Mouse (Mus musculus) kidney, adult 2 months (tissue): ENCODE results near the gene Get4. TPM values are rescaled to one million over a fixed set of nuclear protein-coding genes. Genes with fewer than 3 reads are reported as not detected.

Experiments used
- DNase-seq: peaks from one replicate; pipeline ENCODE4 v3.0.0; 2021
- H3K27ac ChIP-seq: fragments of 200-500 bp; 2 replicates; pipeline ENCODE4 v1.5.1; 2012; ENCODE audit warnings: low read depth, low read length, control low read depth, inconsistent platforms; ENCODE audit not compliant: insufficient read depth
- H3K27me3 ChIP-seq: fragments of 200-500 bp; replicated peaks from 2 replicates; pipeline ENCODE4 v1.6.1; 2012; ENCODE audit warnings: mild to moderate bottlenecking, moderate library complexity, low read length, inconsistent platforms; ENCODE audit not compliant: control insufficient read depth, insufficient read depth
- H3K36me3 ChIP-seq: fragments of 200-500 bp; 2 replicates; pipeline ENCODE4 v1.6.1; 2012; ENCODE audit warnings: mild to moderate bottlenecking, moderate library complexity, low read length, inconsistent platforms; ENCODE audit not compliant: control insufficient read depth, insufficient read depth
- H3K4me1 ChIP-seq: fragments of 200-500 bp; 2 replicates; pipeline ENCODE4 v1.6.1; 2011; ENCODE audit warnings: low read length; ENCODE audit not compliant: control insufficient read depth, insufficient read depth
- H3K4me3 ChIP-seq: fragments of 200-500 bp; 2 replicates; pipeline ENCODE4 v1.5.1; 2011; ENCODE audit warnings: mild to moderate bottlenecking, low read depth, low read length, control low read depth; ENCODE audit not compliant: insufficient read depth
- CTCF ChIP-seq: fragments of 200-500 bp; conservative IDR thresholded peaks from 2 replicates; pipeline ENCODE4 v1.5.1; 2011; ENCODE audit warnings: low read depth, mild to moderate bottlenecking, control low read depth, low read length, moderate library complexity, mixed read lengths; ENCODE audit not compliant: insufficient read depth, insufficient read length
- POLR2A ChIP-seq: fragments of 200-500 bp; IDR thresholded peaks from one replicate; pipeline ENCODE4 v1.6.1; 2011; ENCODE audit warnings: low read depth, low read length, control low read depth
- WGBS: fragments of 180-500 bp; shearing (Covaris S2); methylation state at CpG from one replicate; pipeline ENCODE4 v1.1.7; 2018; 5-methylcytosine and 5-hydroxymethylcytosine counted together
- polyA plus RNA-seq: library from polyadenylated mRNA; depleted of rRNA; stranded (reverse); fragments of >200 nt; gene quantifications from 2 replicates; pipeline ENCODE4 v1.2.3, GENCODE M21; 2012; rRNA removed

The Get4 gene
- polyA plus RNA-seq, 1 experiment, result 79.3 TPM

DNA sequence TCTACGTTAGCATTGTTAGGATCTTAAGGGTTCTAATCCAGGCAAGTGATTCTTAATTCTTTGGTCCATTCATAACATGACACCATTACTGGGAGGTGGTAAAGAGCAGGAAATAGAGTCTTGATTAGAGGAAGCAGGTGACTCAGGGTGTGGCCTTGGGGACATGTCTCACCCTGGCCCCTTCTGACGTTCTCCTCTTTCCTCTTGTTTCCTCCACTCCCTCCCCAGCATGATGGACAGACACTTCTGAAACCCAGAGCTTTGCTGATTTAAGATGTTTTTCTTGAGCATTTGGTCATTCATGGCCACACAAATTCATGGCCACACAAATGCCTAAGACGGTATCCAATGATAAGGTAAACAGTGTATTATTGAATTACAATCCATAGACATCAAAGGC, 57.8 kb downstream of the Get4 start:
- Histone ChIP-seq H3K4me3 (no peak overlapping the region), H3K36me3 (no peaks in the 10 kb centered on the region), H3K27me3 (no peaks in the 10 kb centered on the region), H3K27ac (no peak overlapping the region), H3K4me1 (peaks cover 9% of the 10 kb centered on the region)
- DNase-seq, result no peak
- WGBS, result 72% methylated on average over 3 of the region's 3 CpGs
- TF ChIP-seq CTCF (no peak), POLR2A (no peak)

DNA sequence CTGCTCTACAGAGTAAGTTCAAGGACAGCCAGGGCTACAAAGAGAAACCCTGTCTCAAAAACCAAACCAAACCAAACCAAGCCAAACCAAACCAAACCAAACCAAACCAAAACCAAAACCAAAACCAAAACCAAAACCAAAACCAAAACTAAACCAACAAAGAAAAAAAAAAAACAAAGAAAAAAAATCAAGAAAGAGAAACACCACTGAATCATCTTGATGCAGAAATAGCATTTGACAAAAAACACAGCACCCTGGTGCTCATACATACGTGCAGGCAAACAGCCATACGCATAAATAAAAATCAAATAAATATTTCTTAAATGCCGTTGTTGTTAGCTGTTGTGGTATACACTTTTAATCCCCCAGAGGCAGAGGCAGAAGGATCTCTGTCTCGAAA, 58.4 kb downstream of the Get4 start:
- Histone ChIP-seq H3K27ac (no peak overlapping the region), H3K4me3 (no peak overlapping the region), H3K27me3 (no peaks in the 10 kb centered on the region), H3K36me3 (no peaks in the 10 kb centered on the region), H3K4me1 (peaks cover 13% of the 10 kb centered on the region)
- 90% methylated on average over 4 of the region's 4 CpGs for WGBS
- no peak for DNase-seq
- TF ChIP-seq POLR2A (no peak), CTCF (no peak)

DNA sequence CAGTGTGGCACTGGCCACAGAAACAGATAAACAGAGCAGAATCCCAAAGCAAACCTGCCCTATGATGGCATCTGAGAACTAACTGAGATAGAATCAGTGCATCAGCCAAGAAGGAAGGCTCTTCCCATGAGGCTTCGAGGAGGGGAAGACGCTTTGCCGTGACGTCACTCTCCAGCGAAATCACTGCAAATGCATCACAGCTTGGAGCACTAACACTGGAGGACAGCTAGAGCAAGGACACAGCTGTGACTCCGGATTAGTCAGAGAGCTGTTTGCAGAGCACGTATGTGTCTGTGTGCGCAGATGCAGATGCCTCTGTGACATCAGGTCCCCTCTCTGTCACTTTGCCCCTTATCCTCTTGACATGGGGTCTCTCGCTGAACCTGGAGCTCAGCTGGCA, 59.7 kb downstream of the Get4 start:
- no peaks in the 10 kb centered on the region for H3K27me3 ChIP-seq
- DNase-seq, result no peak
- no peaks in the 10 kb centered on the region for H3K36me3 ChIP-seq
- TF ChIP-seq CTCF, result no peak
- TF ChIP-seq POLR2A, result no peak
- H3K27ac ChIP-seq, result no peak overlapping the region
- no peak overlapping the region for H3K4me3 ChIP-seq
- WGBS, result 90% methylated on average over 9 of the region's 9 CpGs
- H3K4me1 ChIP-seq, result peaks cover 15% of the 10 kb centered on the region

DNA sequence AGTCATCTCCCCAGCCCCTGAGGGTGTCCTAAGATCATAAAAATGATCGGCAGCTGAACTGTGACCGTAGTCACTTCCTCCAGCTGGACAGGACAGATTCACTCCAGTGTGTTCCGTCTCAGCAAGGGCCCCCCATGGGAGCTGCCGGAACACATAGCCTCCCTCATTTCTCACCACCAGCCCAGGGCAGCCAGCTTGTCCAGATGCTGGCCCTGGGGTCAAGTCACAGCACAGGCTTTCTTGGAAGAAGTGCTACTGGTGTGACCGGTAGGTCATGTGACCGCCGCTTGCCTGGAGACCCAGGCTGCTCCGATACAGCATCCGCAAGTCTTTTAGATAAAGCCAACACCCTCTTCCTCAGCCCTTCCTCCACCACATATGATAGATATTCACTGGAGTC, 61.4 kb downstream of the Get4 start:
- TF ChIP-seq POLR2A (no peak), CTCF (no peak)
- Histone ChIP-seq H3K27ac (no peak overlapping the region), H3K36me3 (no peaks in the 10 kb centered on the region), H3K4me3 (no peak overlapping the region), H3K4me1 (peaks cover 27% of the 10 kb centered on the region), H3K27me3 (no peaks in the 10 kb centered on the region)
- peak; percentile 76 for DNase-seq
- WGBS, result 41% methylated on average over 9 of the region's 9 CpGs

DNA sequence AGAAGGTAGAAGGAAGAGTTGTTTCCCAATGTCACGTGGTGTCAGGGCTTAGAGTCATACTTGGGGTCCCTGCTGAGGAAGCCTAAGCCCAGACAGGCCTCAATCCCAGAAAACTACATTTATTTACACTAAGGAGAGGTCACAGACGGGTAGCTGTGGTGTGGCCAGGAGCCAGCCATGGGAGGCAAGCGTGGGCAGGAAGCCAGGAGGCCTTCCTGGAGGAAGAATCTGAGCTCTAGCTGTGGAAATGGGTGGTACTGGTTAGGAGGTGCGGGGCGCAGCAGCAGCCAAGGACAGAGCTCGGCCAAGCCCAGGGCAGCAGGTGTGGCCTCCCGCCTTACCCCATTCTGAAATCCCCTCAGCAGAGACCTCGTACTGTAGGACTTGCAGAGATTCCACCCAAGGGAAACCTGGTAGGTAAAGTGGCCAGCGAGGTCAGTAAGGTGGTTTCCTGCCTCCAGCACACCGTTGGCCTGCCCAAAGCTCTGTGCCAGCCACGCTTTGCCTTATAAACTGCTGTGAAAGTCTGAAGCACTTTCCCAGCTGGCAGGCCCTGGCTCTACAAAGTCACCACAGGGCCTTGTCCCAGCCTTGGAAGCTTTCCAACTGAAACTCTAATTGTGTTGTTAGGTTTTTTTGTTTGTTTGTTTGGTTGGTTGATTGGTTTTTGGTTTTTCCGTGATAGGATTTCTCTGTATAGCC, 63.0 kb downstream of the Get4 start:
- 50% methylated on average over 12 of the region's 12 CpGs for WGBS
- H3K4me1 ChIP-seq, result peaks cover 40% of the 10 kb centered on the region
- TF ChIP-seq POLR2A (no peak), CTCF (no peak)

DNA sequence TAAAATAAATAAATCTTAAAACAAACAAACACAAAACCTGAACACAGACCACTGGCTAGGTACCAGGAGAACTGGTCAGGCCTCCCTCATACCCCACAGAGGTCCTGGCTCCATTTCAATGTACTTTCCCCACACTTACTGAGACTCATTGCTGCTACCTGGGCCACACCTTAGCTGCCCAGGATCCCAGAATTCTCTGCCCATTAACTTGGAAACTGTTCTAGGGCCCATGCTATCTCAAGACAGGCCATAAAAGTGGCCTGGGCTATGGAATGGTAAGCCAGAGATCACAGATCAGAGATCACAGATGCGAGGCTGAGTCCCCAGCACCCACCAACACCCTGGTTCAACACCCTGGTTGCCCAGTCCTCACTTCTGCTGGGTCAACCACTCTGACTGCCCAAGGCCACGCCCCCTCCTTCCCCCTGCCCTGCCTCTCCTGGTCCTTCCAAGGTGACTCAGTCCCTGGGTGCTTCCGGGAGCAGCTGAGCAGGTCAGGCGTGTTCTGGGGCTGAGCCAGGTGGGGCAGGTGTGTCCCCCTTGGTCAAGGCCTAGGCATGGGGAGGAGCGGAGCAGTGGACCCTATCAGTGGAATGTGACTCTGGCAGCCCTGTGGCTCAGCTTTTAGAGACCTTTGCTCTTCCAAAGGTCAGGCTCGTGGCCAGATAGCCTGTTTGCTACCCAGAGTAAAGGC, 65.0 kb downstream of the Get4 start:
- Histone ChIP-seq H3K27ac (peak overlapping the region; percentile 95), H3K4me1 (peaks cover 47% of the 10 kb centered on the region), H3K27me3 (no peaks in the 10 kb centered on the region), H3K36me3 (no peaks in the 10 kb centered on the region), H3K4me3 (no peak overlapping the region)
- 39% methylated on average over 6 of the region's 6 CpGs for WGBS
- peak; percentile 98 for DNase-seq
- TF ChIP-seq POLR2A (no peak), CTCF (no peak)

More for the DNA sequence above, 63.0 kb downstream of the Get4 start:
- no peaks in the 10 kb centered on the region for H3K36me3 ChIP-seq
- no peak overlapping the region for H3K4me3 ChIP-seq
- peak overlapping the region; percentile 13 for H3K27ac ChIP-seq
- peak; percentile 80 for DNase-seq
- no peaks in the 10 kb centered on the region for H3K27me3 ChIP-seq

DNA sequence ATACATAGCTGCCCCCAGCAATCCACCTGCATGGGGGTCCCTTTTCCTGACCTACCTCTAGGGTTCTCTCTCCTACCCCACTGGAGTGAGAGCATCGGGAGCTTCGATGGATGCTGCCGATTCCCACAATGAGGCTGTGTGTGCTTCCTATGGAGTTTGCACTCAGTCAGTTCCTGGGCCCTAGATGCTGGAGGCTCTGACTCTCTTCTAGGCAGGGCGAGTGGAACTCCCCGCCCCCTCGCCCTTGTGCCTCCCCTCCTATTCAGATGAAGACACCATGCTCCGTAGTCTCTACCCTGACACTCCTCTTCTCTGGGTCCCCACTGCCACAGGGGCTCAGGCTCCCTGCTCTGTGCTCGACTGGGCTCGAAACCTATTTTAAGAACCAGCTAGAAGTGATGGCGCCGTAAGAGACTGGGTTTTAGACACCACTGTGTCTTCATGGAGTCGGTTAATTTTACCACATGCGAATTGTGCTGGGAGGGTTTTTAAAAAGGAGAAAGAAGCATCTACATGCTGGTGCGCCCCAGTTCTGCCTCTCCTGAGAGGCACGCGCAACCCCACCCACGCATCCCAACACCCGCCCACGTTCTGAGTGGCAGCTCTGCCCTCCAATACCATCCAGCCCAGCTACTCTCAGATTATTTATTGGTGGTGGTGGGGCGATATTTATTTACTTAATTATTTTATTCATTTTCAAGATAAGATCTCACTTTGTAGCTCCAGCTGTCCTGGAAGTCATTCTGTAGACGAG, 65.8 kb downstream of the Get4 start:
- 52% methylated on average over 21 of the region's 21 CpGs for WGBS
- no peaks in the 10 kb centered on the region for H3K27me3 ChIP-seq
- H3K27ac ChIP-seq, result peak overlapping the region; percentile 95
- TF ChIP-seq POLR2A, result no peak
- TF ChIP-seq CTCF, result no peak
- peaks cover 47% of the 10 kb centered on the region for H3K4me1 ChIP-seq
- no peaks in the 10 kb centered on the region for H3K36me3 ChIP-seq
- DNase-seq, result peak; percentile 16
- H3K4me3 ChIP-seq, result no peak overlapping the region

Other genes with a start within 250 kb of the Get4 start
- 6.4 and 7.1 TPM in 2 replicates for gene Prkar1b, start 102.3 kb upstream of the Get4 start, polyA plus RNA-seq
- 16.3 and 17.5 TPM in 2 replicates for gene Dnaaf5, start 102.1 kb upstream of the Get4 start, polyA plus RNA-seq
- gene Sun1, start 51.7 kb upstream of the Get4 start, polyA plus RNA-seq, result 40.0 and 41.0 TPM in 2 replicates
- gene Adap1, start 73.3 kb downstream of the Get4 start, polyA plus RNA-seq, result 29.5 and 34.2 TPM in 2 replicates
- gene Cox19, start 99.1 kb downstream of the Get4 start, polyA plus RNA-seq, result 114 and 125 TPM in 2 replicates
- gene Cyp2w1, start 100.3 kb downstream of the Get4 start, polyA plus RNA-seq, result not detected in 2 replicates
- 39.1 and 43.0 TPM in 2 replicates for gene Gpr146, start 125.4 kb downstream of the Get4 start, polyA plus RNA-seq
- 3.0 and 4.3 TPM in 2 replicates for gene C130050O18Rik, start 153.0 kb downstream of the Get4 start, polyA plus RNA-seq
- 2.7 and 3.8 TPM in 2 replicates for gene Gper1, start 170.8 kb downstream of the Get4 start, polyA plus RNA-seq
- gene 3110082I17Rik, start 208.2 kb downstream of the Get4 start, polyA plus RNA-seq, result 4.8 and 6.0 TPM in 2 replicates
- 11.8 and 12.4 TPM in 2 replicates for gene Zfand2a, start 232.2 kb downstream of the Get4 start, polyA plus RNA-seq